Mouse (Mus musculus) ES-E14 (cell line): Measurements from ENCODE around the gene Kirrel2. TPM values are rescaled to one million over a fixed set of nuclear protein-coding genes. Genes with fewer than 3 reads are reported as not detected.
A peak's percentile ranks its signal among the peaks of the same experiment; 100 is the strongest.
"Not testable (repeated sequence)": the region's sequence is repeated elsewhere in the genome, so short reads cannot be mapped to it uniquely, and the experiment has no call there.

Experiments
- DNase-seq: peaks from one replicate; pipeline ENCODE4 v3.0.0-alpha.2; 2013; ENCODE audit warnings: low read depth, low spot score
- H3K27ac ChIP-seq: 2 replicates; pipeline ENCODE4 v1.5.1; 2012; ENCODE audit warnings: low read depth, mild to moderate bottlenecking, low read length, moderate library complexity, mixed read lengths; ENCODE audit not compliant: poor library complexity, insufficient read depth, severe bottlenecking
- H3K36me3 ChIP-seq: 2 replicates; pipeline ENCODE4 v1.6.1; 2012; ENCODE audit warnings: mild to moderate bottlenecking, low read length, moderate library complexity, mixed read lengths; ENCODE audit not compliant: control insufficient read depth, poor library complexity, insufficient read depth, severe bottlenecking
- H3K4me1 ChIP-seq, 2 experiments: fragments of 150-350 bp in 1 of 2; sonication (generic) in 1 of 2; 2 replicates each; pipeline ENCODE4 v1.6.1; 2012; ENCODE audit warnings: low read length in 2 of 2, mild to moderate bottlenecking in 1 of 2, mixed read lengths in 1 of 2; ENCODE audit not compliant: control insufficient read depth in 2 of 2, insufficient read depth in 2 of 2, poor library complexity in 1 of 2
- H3K4me3 ChIP-seq, 2 experiments: fragments of 150-350 bp in 1 of 2; sonication (generic) in 1 of 2; 2 replicates each; pipeline ENCODE4 v1.5.1; 2012; ENCODE audit warnings: low read length in 2 of 2, low read depth in 1 of 2, mild to moderate bottlenecking in 1 of 2, mixed read lengths in 1 of 2; ENCODE audit not compliant: insufficient read depth in 1 of 2, poor library complexity in 1 of 2, severe bottlenecking in 1 of 2
- H3K9ac ChIP-seq: 2 replicates; pipeline ENCODE4 v1.6.1; 2012; ENCODE audit warnings: low read depth, mild to moderate bottlenecking, low read length, mixed read lengths; ENCODE audit not compliant: poor library complexity, insufficient read depth, severe bottlenecking
- H3K9me3 ChIP-seq: fragments of 150-350 bp; sonication (generic); 2 replicates; pipeline ENCODE4 v1.6.1; 2012; ENCODE audit warnings: low read depth, mild to moderate bottlenecking, low read length; ENCODE audit not compliant: control insufficient read depth, insufficient read depth
- CHD2 ChIP-seq: IDR thresholded peaks from 2 replicates; pipeline ENCODE4 v1.6.1; 2014; ENCODE audit warnings: mild to moderate bottlenecking, low read depth, low read length, inconsistent platforms
- HCFC1 ChIP-seq: IDR thresholded peaks from 2 replicates; pipeline ENCODE4 v1.6.1; 2012; ENCODE audit warnings: low read length, inconsistent platforms, borderline replicate concordance; ENCODE audit not compliant: insufficient read depth
- MAFK ChIP-seq: IDR thresholded peaks from 2 replicates; pipeline ENCODE4 v1.6.1; 2014; ENCODE audit warnings: mild to moderate bottlenecking, low read depth, low read length, inconsistent platforms; ENCODE audit not compliant: insufficient read depth
- ZC3H11A ChIP-seq: IDR thresholded peaks from 2 replicates; pipeline ENCODE4 v1.6.1; 2012; ENCODE audit warnings: low read depth, mild to moderate bottlenecking, inconsistent platforms, low read length, borderline replicate concordance
- ZNF384 ChIP-seq: IDR thresholded peaks from 2 replicates; pipeline ENCODE4 v1.6.1; 2012; ENCODE audit warnings: low read depth, low read length, inconsistent platforms
- in situ Hi-C, 2 experiments: fragments of 600-800 bp; cut with MboI; formaldehyde crosslinking; loops; one replicate each; pipeline ENCODE4 v1.15.1; 2025; ENCODE audit warnings: low sequenced_read_pairs in 2 of 2, inconsistent platforms in 1 of 2; ENCODE audit not compliant: unreplicated experiment in 2 of 2
- total RNA-seq: library from RNA; depleted of rRNA; stranded (reverse); fragments of 300-350 nt; gene quantifications from 2 replicates; pipeline ENCODE4 v1.2.3, GENCODE M21; 2012; rRNA removed

Kirrel2 gene
- 10.7 and 29.8 TPM in 2 replicates for total RNA-seq

DNA sequence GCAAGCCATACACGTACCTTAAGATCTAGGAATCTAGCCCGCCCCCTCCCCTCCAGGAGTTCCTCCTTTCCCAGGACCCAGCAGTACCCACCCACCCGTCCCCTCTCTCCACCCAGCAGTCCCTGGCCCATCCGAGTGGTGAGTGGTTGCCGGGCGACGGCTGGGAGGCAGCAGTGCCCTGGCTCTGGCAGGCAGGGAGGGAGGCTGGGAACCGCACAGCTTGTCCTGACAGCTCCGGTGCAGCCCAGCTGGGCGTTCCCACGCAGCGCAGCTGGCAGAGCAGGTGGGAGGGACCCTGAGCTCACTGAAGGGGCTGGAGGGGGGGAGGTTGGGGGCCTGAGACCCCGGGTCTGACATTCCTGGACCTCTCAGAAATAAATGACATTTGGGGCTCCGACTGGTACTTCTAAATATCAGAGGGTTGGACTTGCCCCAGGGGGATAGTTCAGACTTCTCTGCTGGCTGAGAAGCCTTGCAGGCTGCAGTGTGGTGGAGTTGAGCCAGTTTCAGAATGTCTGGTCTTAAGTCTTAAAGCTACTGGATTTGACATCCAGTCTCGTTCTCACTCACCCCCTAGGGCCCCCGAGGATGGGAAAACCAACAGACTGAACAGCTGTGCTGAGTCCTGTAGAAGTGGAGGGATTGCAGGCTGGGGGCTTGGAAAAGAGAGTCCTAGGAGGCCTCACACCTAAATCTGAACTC, at the start of gene Kirrel2, which contains the start of gene Nphs1:
Gene Kirrel2, minus strand, starts transcription at position 62 of the 702 bp plus-strand sequence.
Gene Nphs1, plus strand, starts transcription at position 687 of the 702 bp plus-strand sequence.
- peak within 1 kb of the TSS; percentile 20; the same call in 1 of the 2 replicates for H3K27ac ChIP-seq
- no peak for DNase-seq
- peak within 1 kb of the TSS; percentile 68 to 78 for H3K4me3 ChIP-seq
- in situ Hi-C loops = no loop called here
- peaks cover 16% of the 10 kb centered on the region for H3K36me3 ChIP-seq
- TF ChIP-seq MAFK (no peak), ZC3H11A (no peak), HCFC1 (no peak), CHD2 (no peak), ZNF384 (no peak)
- no peaks in the 10 kb centered on the region for H3K9me3 ChIP-seq
- H3K4me1 ChIP-seq = peaks cover 9 to 47% of the 10 kb centered on the region in 2 experiments
- peak within 1 kb of the TSS; percentile 59 for H3K9ac ChIP-seq

DNA sequence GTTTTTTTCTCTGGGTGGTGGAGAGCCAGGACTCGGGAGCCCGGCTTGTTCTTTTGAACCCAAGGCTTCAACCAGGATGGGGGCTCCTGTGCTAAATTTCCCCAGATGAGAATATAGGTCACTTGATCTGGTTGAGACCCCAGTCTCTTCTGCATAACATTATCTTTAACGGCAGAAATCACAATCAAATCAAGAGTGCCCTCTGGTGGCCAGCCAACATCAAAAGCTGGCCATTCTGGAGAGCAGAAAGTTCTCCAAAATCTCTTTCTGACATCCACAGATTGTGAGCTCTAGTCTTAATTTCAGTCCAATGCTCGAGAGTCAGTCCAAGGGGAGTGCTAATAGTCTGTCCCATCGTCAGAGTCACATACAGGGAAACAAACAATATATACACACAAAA, 43.7 kb upstream of the Kirrel2 start:
- H3K9me3 ChIP-seq, in situ Hi-C loops, H3K4me3 ChIP-seq, H3K4me1 ChIP-seq, H3K36me3 ChIP-seq, H3K27ac ChIP-seq, DNase-seq, H3K9ac ChIP-seq: not testable (repeated sequence)

DNA sequence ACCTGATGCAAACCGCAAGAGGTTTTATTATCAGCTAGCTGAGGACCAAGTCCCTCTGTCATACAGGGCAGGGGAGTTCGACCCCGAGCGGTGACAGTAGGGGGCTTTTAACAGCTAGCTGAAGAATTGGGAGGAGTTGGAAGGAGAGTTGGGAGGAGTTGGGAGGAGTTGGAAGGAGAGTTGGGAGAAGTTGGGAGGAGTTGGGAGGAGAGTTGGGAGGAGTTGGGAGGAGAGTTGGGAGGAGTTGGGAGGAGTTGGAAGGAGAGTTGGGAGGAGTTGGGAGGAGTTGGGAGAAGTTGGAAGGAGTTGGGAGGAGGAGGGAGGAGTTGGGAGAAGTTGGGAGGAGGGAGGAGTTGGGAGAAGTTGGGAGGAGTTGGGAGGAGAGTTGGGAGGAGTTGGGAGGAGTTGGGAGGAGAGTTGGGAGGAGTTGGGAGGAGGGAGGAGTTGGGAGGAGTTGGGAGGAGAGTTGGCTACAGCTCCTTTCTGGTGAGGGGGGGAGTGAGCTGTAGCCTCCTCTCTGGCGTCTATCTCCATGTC, 38.1 kb upstream of the Kirrel2 start:
- H3K27ac ChIP-seq, H3K9ac ChIP-seq, DNase-seq, H3K4me1 ChIP-seq, in situ Hi-C loops, H3K4me3 ChIP-seq, H3K36me3 ChIP-seq, H3K9me3 ChIP-seq: not testable (repeated sequence)

- Histone ChIP-seq H3K4me3 (peak within 1 kb of the TSS; percentile 38 to 43; a peak in 2 of 4 replicates), H3K27ac (no peak within 1 kb of the TSS), H3K4me1 (no peaks in the 10 kb centered on the region), H3K9me3 (no peaks in the 10 kb centered on the region), H3K9ac (0 out of 2 replicates have a peak within 1 kb of the TSS, but pooled peaks have one; percentile 25), H3K36me3 (no peaks in the 10 kb centered on the region)
- TF ChIP-seq ZC3H11A = no peak
- no peak for DNase-seq
- in situ Hi-C loops = no loop called here
These were observed 36.0 kb upstream of the Kirrel2 start, which contains the start of gene Prodh2 for GRCm38 (mm10) chr7:30493401-30493931. TSS of gene Prodh2 (plus strand) at chr7:30493622.

DNA sequence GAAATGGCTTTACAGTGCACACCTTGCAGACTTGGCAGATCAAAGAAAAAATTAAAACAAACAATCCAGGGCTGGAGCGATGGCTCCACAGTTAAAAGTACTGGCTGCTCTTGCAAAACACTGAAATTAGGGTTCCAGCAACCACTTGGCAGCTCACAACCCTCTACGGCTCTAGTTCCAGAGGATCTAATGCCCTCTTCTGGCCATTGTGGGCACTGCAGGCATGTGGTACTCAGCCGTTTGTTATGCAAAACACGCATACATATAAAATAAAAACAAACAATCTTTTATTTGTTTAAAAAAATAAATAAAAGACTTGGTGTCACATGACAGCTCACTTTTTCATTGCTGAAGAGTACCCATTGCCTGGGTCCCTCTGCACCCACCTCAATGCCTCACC, 35.3 kb upstream of the Kirrel2 start:
- no peaks in the 10 kb centered on the region for H3K36me3 ChIP-seq
- in situ Hi-C loops = no loop called here
- no peak overlapping the region for H3K27ac ChIP-seq
- H3K9ac ChIP-seq = no peak overlapping the region
- H3K4me1 ChIP-seq = no peaks in the 10 kb centered on the region
- DNase-seq = peak; percentile 83
- TF ChIP-seq HCFC1 (no peak), CHD2 (no peak), ZC3H11A (0 out of 2 replicates have a peak, but pooled peaks have one; percentile 41), MAFK (no peak), ZNF384 (peak; percentile 40; the same call in 1 of the 2 replicates)
- H3K9me3 ChIP-seq = 0 out of 2 replicates have a peak, but pooled peaks cover 3% of the 10 kb centered on the region
- H3K4me3 ChIP-seq = no peak overlapping the region
